Mouse (Mus musculus): ENCODE results near the gene Cdh13.
"Not testable (repeated sequence)": the region's sequence is repeated elsewhere in the genome, so short reads cannot be mapped to it uniquely, and the experiment has no call there.

Gene Cdh13

DNA sequence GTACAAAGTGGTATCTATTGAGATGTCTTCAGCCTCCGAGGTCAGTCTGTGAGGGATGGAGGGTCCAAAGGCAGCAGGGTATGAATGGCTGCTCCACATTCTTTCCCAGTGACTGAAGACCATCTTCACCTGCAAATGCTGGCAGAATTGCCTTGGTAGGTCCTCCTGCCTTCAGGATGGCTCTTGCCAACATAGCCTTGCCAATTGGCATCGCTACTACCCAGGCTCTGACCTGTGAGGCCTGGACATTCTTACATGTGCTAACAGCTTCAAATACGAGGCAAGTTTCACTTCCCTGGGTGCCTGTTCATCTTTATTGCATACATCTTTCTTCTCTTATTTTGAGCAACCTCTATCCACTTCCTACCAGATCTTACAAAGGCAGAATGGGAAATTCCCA is 425.8 kb downstream of the Cdh13 start:
- DNase-seq: no peak

DNA sequence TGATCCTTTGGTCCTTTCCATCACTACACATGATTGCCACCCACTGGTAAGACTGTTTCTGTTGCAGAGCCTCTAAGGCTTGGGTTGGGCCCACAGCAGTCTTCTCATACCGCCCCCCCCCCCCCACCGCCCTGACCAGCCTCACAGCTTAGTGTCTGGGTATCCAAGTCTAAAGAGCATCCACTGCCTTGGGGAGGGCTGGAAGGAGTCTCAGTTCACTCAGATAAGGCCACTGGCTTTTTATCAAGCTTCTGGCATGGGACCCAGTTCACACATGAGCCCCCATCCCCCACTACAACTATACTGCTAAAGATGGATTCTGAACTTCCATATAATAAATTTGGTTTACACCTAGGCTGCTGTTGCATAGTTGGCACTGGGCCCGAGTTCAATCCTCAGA is 428.1 kb downstream of the Cdh13 start:
- no peak for DNase-seq

DNA sequence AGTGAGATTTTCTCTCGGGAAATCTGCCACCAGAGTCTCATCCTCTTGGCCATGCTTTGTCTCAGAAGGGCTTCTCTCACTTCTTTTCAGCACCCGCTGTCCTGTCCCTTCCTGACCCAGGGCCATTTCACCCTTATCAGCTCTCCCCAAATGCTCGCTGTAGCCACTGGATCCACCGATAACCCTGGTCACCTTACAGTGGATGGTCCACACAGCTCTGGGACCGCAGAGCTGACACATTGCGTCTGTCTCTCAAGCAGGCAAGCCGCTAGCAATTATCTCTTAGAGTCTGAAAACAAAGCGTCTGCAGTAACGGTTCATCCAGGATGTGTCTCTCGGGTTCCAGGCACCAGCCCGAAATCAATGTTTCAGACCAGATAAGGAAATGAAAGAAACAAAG is 429.6 kb downstream of the Cdh13 start:
- no peak for DNase-seq

DNA sequence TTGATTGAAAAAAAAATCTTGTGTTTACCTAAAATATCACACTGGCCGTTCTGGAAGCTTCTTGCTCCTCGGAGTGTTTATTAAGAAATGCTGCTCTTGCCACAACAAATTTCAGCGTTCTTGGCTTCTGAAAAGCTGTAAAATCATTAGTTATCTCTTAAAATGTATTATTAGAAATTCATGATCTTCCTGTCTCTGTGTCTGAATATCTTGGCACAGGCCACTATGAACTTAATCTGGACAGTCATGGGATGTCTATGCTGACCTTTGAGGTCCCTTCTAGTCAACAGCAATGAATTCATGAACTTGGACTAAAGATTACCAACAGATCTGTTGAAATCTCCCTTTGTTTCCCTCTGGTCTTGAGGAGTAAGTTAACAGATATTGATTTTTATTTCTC is 430.1 kb downstream of the Cdh13 start:
- DNase-seq: no peak

DNA sequence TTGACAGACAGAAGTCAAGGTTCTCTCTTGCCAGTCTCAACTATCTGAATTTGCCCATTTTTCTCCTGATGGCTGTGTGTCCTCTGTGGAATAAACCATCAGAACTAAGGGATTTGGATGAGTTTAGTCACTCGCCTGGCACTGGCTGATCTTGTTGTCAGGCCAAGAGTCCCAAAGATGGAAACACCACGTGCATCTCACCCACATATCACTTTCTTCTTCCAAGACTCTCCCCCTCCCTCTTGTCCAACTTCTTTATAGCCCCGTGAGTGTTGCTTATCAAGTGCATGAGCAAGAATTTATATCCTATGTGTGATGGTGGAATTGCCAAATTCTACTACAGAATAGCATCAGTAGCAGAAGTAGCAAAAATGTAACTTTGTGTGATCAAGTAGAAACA is 439.4 kb downstream of the Cdh13 start:
- DNase-seq: no peak

DNA sequence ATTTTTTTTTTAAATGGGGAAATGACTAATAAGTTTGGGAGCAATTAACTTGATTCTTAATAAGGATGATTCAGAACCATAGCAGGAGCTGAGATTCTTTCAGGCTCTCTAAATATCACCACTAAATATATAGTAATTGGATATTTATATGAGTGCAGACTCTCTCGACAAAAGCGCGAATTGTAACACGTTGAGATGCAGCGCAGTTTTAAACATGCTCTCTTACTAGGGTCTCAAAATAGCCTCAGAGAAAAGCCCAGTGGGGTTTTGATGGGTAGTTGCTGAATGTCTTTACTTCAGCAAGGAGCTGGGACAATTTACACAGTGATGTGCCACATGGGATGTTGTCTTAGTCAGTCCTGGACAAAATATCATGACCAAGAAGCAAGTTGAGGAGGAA is 442.1 kb downstream of the Cdh13 start:
- no peak for DNase-seq

DNA sequence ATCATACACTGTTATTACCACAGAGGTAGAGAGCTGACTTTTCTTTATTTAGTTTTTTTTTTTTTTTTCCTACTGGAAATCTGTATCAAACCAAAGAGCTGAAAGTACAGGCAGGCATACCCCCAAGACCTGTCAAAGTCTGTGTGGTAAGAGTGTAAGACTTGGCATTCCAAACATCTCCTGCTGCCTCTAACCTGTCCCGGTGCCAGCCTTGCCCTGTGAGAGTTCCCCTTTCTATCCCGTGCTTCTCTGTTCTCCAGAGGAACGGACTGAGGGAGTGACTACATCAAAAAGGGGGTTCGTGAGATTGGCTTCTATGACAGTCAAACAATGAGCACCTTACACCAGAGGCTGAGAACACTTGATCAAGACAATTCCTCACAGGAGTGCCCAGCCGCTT is 458.2 kb downstream of the Cdh13 start:
- no peak for DNase-seq

DNA sequence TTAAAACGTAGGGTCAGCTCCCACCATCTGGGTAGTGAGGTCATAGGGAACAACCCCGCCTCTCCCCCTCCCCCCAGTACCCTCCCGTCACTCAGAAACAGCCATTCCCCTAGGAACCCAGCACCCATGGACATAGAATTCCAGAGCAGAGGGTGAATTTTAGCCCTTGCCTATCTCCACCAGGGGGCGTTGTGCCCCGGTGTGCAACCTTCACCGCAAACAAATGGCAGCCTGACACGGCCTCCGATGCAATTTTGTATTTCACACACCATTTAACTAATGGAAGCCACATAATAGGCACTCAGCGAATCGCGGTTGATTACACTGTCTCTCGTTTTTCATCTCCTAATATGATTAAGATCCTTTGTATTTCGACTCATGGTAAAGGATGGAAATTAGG is 461.5 kb downstream of the Cdh13 start:
- DNase-seq: no peak

DNA sequence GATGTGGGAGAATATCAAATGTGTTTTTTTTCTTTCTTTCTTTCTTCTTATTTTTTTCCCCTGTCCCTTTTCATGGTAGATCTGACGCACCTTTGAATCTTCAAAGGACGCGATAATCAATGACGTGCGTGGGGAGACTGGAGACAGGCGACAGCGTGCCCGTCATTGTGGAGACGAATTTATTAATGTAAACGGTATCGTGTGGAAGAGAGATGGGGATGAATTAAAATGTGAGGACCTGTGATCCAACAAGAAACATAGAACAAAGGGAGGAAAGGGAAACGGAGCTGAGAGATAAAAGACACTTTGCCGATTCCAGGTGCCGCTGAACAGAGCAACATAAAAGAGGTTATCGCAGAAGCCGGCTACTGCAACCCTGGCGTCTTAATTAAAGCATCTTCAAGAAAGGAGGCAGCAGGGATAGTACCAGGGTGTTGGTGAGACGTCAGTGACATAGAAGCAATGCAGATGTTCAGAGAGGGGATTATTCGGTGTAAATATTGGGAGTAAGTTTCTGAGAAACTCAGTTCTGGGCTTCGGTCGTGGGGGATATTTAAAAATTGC is 464.6 kb downstream of the Cdh13 start:
- no peak for DNase-seq

DNA sequence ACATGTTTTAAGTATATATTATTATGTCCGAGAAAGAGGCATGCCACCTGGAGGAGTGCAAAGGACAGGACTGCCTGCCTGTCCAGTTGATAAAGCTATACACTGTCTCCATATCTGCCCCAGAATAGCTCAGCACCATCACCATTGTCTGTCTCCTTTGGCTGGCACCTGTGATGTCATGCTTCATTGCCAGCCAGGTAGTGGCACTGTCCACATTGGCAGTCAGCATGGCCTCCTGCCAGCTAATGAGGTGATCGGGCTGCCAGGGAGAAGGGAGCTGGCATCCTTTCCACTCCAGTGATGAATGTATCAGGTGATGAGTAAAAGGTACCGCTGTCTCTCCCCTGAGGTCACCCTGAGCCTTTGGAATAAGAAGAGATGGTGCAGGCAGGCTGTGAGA is 465.7 kb downstream of the Cdh13 start:
- DNase-seq: peak; percentile 83

DNA sequence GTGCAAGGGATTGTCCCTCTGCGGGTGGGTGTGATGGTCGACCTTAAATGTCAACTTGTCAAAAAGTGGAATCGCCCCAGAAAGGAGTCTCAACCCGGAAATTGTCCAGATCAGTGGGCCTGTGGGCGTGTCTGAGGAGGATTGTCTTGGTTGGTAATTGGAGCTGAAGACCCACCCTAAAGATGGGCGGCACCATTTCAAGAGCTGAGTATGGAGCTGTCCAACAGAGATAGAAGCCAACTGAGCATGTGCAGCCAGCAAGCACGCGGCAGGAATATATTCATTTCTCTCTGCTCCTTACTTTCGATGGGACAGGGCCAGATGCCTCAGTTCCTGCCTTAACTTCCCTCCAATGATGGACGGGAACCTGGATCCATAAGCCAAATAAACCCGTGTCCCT is 466.3 kb downstream of the Cdh13 start:
- no peak for DNase-seq

DNA sequence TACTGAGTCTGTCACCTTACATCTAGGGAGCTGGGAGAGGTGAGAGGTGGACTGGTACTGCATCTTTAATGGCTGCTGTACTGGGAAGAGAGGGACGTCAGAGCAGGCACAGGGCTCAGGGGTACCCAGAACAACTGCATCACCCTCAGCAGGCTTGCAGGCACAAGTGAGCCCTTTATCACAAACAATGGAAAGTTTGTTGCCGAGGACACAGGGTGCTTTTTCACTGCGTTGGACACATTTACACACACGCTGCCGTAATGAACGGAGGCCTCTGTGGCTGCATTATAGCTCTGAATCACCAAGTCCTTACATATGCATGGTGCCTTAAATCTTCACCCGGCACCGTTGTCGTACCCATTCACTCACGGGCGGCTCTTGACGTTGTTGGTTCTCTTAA is 470.2 kb downstream of the Cdh13 start:
- peak; percentile 14 for DNase-seq

DNA sequence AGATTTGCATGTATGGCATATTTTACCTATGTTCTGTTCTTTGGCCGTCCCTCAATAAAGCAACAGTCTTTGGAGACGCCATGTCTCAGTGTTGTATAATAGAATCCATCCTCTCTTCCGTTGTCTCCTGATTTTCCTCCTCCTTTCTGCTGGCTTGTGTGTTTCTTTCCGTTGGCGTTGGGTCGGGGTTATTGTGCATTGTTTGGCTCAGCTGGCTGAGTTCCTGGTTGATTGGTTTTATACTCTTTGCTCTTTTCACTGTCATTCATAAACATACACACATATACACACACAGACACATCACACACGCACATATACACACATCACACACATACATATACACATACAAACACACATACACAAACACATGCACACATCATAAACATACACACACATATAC is 470.6 kb downstream of the Cdh13 start:
- DNase-seq: no peak

DNA sequence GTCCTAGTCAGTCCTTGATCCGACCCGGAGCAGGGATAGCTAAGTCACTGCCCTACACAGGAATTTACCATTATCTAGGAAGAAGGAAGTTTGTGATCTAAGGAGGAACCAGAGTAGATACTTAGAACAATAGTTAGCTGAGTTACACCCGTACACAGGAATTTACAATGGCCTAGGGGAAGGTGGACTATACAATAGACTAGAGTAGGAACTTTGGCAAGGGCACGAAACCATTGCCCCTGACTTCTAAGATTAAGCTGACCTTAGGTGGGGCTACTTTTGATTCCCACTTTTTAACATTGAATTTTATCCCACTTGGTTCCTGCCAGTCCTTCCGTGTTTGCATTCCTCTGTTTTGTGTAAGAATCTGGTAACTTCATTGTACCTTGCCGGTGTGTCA is 494.0 kb downstream of the Cdh13 start:
- not testable (repeated sequence) for DNase-seq

DNA sequence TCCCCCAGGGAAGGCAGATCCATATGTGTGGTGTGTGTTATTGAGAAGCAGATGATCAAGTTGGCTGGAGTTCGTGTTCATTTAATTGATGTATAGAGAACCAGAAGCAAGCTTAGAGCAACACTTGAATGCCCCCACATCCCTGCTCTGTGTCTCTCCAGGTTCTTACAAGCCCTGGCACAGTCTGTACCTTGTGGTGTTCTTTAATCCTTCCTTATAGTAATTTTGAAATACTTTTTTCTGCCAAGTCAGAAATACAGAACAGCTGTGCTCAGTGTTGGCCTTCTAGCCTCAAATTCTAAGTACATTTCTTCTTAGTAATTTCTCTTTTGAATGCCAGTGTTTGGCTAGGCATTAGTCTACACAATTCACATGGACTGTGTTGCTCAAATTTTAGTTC is 494.8 kb downstream of the Cdh13 start:
- DNase-seq: no peak

DNA sequence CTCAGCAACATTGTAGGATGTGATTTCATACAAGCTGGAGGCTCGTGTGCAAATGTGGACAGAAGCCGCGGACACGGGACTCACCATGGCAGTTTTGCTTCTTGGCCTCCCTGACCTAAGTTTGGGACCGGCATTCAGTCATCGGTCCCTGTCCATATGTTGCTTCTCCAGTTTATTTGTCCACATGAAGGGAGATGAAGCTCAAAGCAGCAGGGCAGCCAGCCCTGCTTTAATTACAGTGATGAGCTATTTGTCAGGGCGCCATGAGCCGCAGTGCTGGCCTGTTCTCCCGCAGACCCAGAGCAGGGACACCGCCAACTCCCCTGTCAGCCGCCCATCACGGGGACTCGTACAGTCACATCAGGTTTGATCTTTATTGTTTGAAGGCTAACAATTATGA is 502.1 kb downstream of the Cdh13 start:
- DNase-seq: peak; percentile 75

DNA sequence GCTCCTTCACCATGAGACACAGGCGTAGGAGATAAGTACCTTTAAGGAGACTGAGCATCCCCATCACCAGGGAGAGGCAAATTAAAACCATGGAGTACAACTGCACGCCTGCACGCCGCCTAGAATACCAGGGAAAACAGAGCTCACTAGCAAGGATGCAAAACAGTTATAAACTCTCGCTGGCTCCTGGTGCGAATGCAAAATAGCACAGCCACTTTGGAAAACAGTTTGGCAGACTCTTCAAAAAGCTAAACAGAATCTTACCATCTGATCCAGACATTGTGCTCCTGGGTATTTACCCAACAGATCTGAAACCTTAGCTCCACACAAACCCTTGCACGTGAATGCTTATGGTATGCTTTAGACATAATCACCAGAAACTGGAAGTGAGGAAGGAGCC is 506.1 kb downstream of the Cdh13 start:
- no peak for DNase-seq

DNA sequence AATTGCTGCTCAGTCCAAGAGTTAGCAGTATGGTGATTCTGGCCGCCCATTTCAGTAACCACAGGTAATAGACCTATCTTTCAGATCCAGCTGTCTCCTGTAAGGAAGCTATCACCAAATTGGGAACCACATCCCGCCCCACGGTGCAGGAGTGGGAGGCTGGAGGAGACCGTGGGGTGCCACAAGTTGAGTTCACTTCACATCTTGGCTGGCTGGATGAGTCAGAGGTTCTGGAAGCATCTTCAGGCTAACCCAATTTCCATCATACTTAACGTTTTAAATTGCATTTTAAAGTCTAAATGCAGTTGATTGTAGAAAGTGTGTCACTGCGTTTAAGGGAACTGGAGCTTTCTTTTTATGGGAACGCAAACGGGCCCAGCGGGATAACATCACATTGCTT is 511.4 kb downstream of the Cdh13 start:
- no peak for DNase-seq

DNA sequence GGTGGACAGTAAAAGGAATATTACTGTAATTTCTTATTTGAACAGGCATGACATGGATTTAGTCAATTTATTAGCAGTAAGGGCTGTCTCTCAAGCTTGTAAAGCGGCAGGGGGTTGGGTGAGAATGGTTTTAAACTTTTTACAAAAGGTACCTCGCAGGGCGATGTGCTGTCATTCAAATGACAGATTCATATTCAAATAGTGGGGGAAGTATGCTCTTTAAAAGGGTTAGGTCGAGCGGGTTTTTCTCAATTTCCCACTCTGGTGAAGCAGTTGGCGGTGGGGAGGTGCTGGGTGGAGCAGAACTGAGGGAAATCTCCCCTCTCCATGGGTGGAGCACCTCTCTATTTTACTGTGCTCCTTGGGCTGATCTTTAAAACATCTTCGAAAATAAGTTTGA is 513.0 kb downstream of the Cdh13 start:
- no peak for DNase-seq

DNA sequence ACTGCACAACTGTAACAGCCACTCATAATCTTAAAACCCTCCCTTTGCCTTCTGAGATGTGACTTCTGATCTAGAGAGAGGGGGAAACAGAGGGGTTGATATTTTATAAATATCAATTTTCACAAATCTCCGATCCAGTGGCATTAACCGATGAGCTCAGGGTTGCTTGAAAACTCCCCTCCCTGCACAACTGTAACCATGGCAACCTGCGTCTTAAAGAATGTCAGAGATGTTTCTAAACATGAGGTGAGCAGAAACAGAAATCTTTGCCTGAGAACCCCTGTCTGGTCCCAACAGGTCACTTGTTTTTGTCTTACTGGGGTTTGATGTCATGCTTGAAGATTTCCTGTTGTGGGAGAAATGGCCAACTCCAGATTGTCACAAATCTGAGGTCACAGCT is 513.6 kb downstream of the Cdh13 start:
- no peak for DNase-seq

DNA sequence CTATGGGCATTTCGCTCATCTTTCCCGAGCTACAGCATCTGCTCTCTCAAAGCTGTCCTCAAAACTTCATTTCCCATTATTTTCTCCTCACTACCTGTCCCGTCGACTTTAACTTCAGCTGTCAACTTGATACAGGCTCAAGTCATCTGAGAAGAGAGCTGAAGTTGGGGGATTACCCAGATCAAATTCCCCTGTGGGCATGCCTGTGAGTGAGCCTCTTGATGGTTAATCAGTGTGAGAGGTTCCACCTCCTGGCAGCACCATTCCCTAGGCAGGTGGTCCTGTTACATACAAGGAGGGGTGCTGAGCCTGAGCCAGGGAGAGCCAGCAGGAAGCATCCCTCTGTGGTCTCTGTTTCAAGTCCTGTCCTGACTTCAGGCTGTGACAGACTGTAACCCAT is 519.6 kb downstream of the Cdh13 start:
- no peak for DNase-seq

DNA sequence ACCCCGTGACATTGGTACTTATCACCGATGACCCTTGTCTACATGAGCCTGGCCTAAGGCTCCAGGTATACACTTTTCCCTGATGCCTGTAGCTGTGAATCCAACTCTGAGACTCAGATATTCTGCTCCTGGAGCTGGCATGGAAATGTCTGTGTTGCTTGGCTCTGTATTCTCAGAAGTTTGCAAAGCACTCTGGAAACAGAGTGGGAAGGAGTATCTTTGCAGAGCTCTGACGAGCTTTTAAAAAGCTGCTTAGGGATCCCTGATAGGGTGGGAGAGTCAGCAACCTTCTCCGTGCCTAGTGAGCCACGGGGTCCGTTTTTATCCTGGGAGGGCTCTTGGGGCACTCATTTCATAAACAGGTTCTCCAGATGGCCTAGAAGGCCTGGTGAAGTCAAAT is 526.1 kb downstream of the Cdh13 start:
- DNase-seq: no peak

DNA sequence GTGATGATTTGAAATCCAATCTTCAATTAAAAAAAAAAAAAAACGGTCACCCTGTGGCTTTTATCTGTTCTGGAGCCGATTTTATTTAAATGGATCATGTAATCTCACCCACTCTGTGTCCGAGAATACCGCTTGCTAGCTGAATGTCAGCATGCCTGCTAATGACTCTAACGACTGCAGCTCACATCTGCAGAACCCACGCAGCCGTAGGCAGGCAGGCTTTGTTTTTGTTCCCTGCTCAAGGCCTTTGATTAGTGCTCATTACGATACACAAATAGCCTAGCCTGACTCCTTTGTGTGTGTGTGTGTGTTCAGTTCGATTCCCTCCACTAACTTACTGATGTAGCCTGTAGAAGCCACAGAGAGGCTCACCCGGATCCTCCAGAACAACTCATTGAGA is 531.5 kb downstream of the Cdh13 start:
- no peak for DNase-seq

DNA sequence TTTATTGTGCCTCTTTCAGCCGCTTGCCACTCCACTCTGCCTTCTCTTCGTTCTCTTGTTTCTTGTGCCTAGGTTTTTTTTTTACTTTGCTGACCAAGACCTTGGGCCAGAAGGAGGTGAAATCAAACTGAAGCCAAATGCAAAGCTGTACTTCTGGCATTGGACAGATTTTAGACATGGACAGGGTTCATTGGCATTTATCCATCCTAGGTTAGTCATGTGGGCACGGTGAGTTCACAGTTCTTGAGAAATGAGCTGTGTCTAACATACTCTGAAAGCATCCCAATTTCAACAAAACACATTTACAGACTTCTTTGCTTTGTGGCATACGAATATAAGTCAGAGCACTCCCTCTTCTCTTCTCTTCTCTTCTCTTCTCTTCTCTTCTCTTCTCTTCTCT is 543.2 kb downstream of the Cdh13 start:
- no peak for DNase-seq

DNA sequence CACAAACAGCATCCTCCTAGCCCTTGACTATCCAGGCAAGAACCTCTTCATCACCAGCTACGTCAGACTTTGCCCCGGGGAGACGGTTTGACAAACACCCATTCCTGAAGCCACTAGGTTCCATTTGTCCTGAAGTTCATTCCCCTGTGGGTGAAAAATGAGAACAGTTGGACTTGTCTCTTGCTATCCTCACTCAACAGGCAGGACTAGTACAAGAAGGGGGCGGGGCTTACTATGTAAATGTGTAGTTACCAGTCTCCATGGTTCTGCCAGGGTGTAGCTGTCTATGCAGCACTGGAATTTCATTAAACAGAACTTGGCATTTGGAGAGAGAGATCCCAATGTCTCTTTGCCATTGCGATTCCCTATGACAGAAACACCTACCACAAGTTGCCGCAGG is 544.2 kb downstream of the Cdh13 start:
- no peak for DNase-seq

DNA sequence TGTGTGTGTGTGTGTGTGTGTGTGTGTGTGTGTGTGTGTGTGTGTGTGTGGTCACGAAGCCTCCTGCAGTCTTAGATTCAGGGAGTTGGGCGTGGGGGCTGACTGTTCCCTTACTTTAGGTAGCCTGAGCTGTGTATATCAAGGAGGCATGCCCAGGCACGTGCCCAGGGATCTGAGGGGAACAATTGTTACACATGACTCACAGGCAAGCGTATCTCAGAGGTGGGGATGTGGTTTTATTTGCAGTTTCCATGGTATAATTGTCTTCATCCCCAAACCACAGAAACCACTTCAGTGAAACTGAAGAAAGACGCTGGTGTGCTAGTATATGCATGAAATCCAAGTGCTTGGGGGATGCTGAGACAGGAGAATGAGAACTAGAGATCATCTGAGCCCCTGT is 546.8 kb downstream of the Cdh13 start:
- DNase-seq: no peak
